8 mouse cellular contexts compared by ENCODE assay signal in genomic region chr7:136142832-136143231, GRCm38 (mm10).
DNase-seq lines count a peak whose midpoint lies in the region; ATAC-seq lines count a peak whose summit lies in the region.

No protein-coding gene starts in this region.

- peak; percentile 60 for ATAC-seq in common myeloid progenitor, adult 5-6 weeks (replicated peaks; ENCODE audit: low read depth, poor library complexity, severe bottlenecking)
- ATAC-seq in inflammation-experienced regulatory T-cells, adult 6 months, result no peak

- DNase-seq in kidney, adult 9 months, result peak; percentile 34
- DNase-seq in kidney, postnatal 10 days, result no peak
- DNase-seq in thymus, postnatal 0 days (ENCODE audit: low spot score), result peak; percentile 24
- no peak for DNase-seq in thymus, postnatal 36 days
- DNase-seq in frontal cortex, postnatal 36 days (ENCODE audit: low spot score in 2 of 2), result no peak
- no peak for DNase-seq in right cerebral cortex, postnatal 25 days

Comparison
In these comparisons a context has a peak if more than half of its experiments do, and no peak if none do; other contexts are left out.
1. DNase-seq: peak in kidney, adult 9 months (single experiment) and thymus, postnatal 0 days (single experiment); none in kidney, postnatal 10 days (single experiment), thymus, postnatal 36 days (0 of 2), frontal cortex, postnatal 36 days (0 of 2) and right cerebral cortex, postnatal 25 days (single experiment).